Mouse (Mus musculus) intestine, embryonic 16.5 days (tissue): ENCODE measurements around the gene 1600014C23Rik. TPM values are rescaled to one million over a fixed set of nuclear protein-coding genes. Genes with fewer than 3 reads are reported as not detected.

ENCODE experiments used
- ATAC-seq: fragments of 200-750 bp; cut with Nextera tagmentation; 2 replicates; pipeline ENCODE4 v1.8.0; 2017; ENCODE audit warnings: moderate TSS enrichment, moderate library complexity
- H3K27ac ChIP-seq: fragments of 300-500 bp; sonication (generic); 2 replicates; pipeline ENCODE4 v1.5.1; 2014; ENCODE audit warnings: mild to moderate bottlenecking, low read length
- H3K27me3 ChIP-seq: fragments of 300-500 bp; sonication (generic); replicated peaks from 2 replicates; pipeline ENCODE4 v1.6.1; 2014; ENCODE audit warnings: low read length, control low read depth, mixed read lengths; ENCODE audit not compliant: control insufficient read depth, insufficient read depth
- H3K36me3 ChIP-seq: fragments of 300-500 bp; sonication (generic); 2 replicates; pipeline ENCODE4 v1.6.1; 2014; ENCODE audit warnings: low read length, control low read depth; ENCODE audit not compliant: control insufficient read depth, insufficient read depth
- H3K4me1 ChIP-seq: fragments of 300-500 bp; sonication (generic); 2 replicates; pipeline ENCODE4 v1.6.1; 2014; ENCODE audit warnings: low read length, control low read depth, mixed read lengths; ENCODE audit not compliant: control insufficient read depth, insufficient read depth
- H3K4me2 ChIP-seq: fragments of 300-500 bp; sonication (generic); 2 replicates; pipeline ENCODE4 v1.6.1; 2014; ENCODE audit warnings: low read depth, low read length, control low read depth
- H3K4me3 ChIP-seq: fragments of 300-500 bp; sonication (generic); 2 replicates; pipeline ENCODE4 v1.5.1; 2014; ENCODE audit warnings: mild to moderate bottlenecking, low read length
- H3K9ac ChIP-seq: fragments of 300-500 bp; sonication (generic); 2 replicates; pipeline ENCODE4 v1.6.1; 2014; ENCODE audit warnings: low read depth, low read length
- H3K9me3 ChIP-seq: fragments of 300-500 bp; sonication (generic); 2 replicates; pipeline ENCODE4 v1.6.1; 2016; ENCODE audit warnings: low read length, control low read depth; ENCODE audit not compliant: control insufficient read depth
- WGBS: fragments of 180-500 bp; shearing (Covaris S2); extraction: QIAGEN DNeasy Blood & Tissue Kit; methylation state at CpG from one replicate; pipeline ENCODE4 v1.1.7; 2014; 5-methylcytosine and 5-hydroxymethylcytosine counted together
- polyA plus RNA-seq: library from polyadenylated mRNA; unstranded; fragments of >200 nt; fragmentation: Nextera tagmentation; extraction: Ambion mirVana; gene quantifications from 2 replicates; pipeline ENCODE4 v1.2.1, GENCODE M21; 2015

1600014C23Rik gene
- 0.76 TPM in 1 of 2 replicates, not detected in the other for polyA plus RNA-seq

DNA sequence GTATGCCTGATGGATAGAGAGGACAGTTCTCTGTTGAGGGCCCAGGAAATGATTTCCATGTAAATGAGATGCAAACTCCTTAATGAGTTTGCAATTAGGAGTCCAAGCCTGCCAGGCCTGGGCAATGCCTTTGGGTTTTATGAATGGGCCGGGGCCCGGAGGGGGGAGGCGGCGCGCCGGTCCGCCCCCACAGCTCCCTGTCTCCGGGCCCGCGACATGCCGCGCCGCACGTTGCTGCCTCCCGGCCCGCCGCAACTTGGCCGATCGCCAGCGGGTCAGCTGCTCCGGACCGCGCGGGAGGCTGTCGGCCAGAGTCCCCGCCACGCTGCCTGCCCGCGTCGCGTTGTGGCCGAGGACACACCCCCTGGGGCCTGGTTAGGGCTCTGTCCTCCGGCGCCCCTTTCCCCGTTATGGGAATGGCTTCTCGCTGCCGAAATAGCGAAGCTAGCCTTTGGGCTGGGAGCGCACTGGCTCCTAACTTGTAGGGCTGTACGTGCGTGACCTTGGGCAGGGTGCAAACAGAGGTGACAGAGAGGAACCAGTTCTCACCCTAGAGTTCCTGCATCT, at the start of gene 1600014C23Rik:
Gene 1600014C23Rik (minus strand): TSS at position 110 of the 567 bp plus-strand sequence.
- Histone ChIP-seq H3K9ac (peak within 1 kb of the TSS; percentile 71), H3K4me3 (peak within 1 kb of the TSS; percentile 44), H3K27me3 (peaks cover 5% of the 10 kb centered on the region; the same call in 1 of the 2 replicates), H3K36me3 (no peaks in the 10 kb centered on the region), H3K4me2 (peak within 1 kb of the TSS; percentile 92), H3K27ac (peak within 1 kb of the TSS; percentile 71), H3K4me1 (peaks cover 36% of the 10 kb centered on the region), H3K9me3 (no peaks in the 10 kb centered on the region)
- ATAC-seq: 0 out of 2 replicates have a peak, but pooled peaks have one; percentile 7
- 1% methylated on average over 40 of the region's 41 CpGs for WGBS

GRCm38 (mm10) chr17:45778446-45778845, 44.8 kb upstream of the 1600014C23Rik start:
- Histone ChIP-seq H3K27me3 (no peaks in the 10 kb centered on the region), H3K9me3 (no peaks in the 10 kb centered on the region), H3K36me3 (no peaks in the 10 kb centered on the region), H3K4me1 (no peaks in the 10 kb centered on the region), H3K4me3 (no peak overlapping the region), H3K9ac (no peak overlapping the region), H3K27ac (no peak overlapping the region), H3K4me2 (no peak overlapping the region)
- no peak for ATAC-seq
- 80% methylated on average over 4 of the region's 4 CpGs for WGBS

DNA sequence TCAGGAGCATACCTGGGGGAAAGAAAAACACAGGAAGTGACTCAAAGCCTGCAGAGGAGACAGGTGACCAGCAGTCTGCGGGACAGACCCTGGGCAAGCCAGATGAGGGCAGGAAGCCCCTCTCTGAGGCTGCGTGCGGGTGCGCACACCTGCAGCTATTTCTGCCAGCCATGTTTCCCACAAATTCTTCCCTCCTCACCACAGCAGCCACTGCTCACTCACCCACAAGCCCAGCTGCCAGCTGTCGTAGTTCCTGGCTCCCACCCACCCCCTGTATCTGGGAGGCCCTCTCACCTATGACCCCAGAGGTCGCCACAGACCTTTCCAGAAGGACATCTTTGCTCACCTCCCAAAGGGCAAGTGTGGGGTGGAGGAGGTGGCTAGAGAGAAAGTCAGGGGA, 43.8 kb upstream of the 1600014C23Rik start:
- ATAC-seq: no peak
- Histone ChIP-seq H3K4me1 (no peaks in the 10 kb centered on the region), H3K4me2 (no peak overlapping the region), H3K9me3 (no peaks in the 10 kb centered on the region), H3K36me3 (no peaks in the 10 kb centered on the region), H3K27ac (no peak overlapping the region), H3K9ac (no peak overlapping the region), H3K27me3 (no peaks in the 10 kb centered on the region), H3K4me3 (no peak overlapping the region)
- 72% methylated on average over 6 of the region's 6 CpGs for WGBS

GRCm38 (mm10) chr17:45776185-45776584, 42.5 kb upstream of the 1600014C23Rik start:
- Histone ChIP-seq H3K27ac (no peak overlapping the region), H3K36me3 (no peaks in the 10 kb centered on the region), H3K4me3 (no peak overlapping the region), H3K4me1 (no peaks in the 10 kb centered on the region), H3K9ac (no peak overlapping the region), H3K4me2 (no peak overlapping the region), H3K9me3 (no peaks in the 10 kb centered on the region), H3K27me3 (no peaks in the 10 kb centered on the region)
- ATAC-seq: peak; percentile 59; the same call in 1 of the 2 replicates
- 75% methylated on average over 8 of the region's 8 CpGs for WGBS

GRCm38 (mm10) chr17:45775468-45775867, 41.8 kb upstream of the 1600014C23Rik start:
- no peaks in the 10 kb centered on the region for H3K27me3 ChIP-seq
- 87% methylated on average over 9 of the region's 9 CpGs for WGBS
- no peak for ATAC-seq
- no peak overlapping the region for H3K4me3 ChIP-seq
- no peak overlapping the region for H3K4me2 ChIP-seq
- no peaks in the 10 kb centered on the region for H3K9me3 ChIP-seq
- H3K36me3 ChIP-seq: no peaks in the 10 kb centered on the region
- H3K9ac ChIP-seq: no peak overlapping the region
- H3K4me1 ChIP-seq: no peaks in the 10 kb centered on the region
- H3K27ac ChIP-seq: no peak overlapping the region

DNA sequence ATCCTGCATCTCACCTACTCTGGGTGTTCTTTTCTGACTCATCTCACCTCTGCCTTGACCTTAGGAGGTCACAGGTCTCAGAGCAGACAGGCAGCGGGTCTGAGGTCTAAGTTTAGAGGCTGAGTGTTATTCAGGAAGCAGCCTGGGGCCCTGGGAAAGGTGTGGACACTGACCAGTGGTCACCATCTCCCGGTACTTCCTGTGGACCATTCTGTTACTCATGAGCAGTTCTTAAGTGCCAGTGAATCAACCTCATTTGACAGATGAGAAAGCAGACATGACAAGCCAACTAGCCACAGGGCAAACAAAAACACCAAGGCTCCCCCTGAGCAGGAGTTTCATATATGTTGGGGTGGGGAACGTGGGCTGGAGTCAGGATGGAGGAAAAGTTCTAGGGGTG, 38.9 kb upstream of the 1600014C23Rik start:
- Histone ChIP-seq H3K4me1 (peaks cover 5% of the 10 kb centered on the region; the same call in 1 of the 2 replicates), H3K4me2 (no peak overlapping the region), H3K27me3 (no peaks in the 10 kb centered on the region), H3K9ac (no peak overlapping the region), H3K9me3 (no peaks in the 10 kb centered on the region), H3K36me3 (no peaks in the 10 kb centered on the region), H3K27ac (no peak overlapping the region), H3K4me3 (no peak overlapping the region)
- 61% methylated on average over 3 of the region's 3 CpGs for WGBS
- ATAC-seq: no peak

GRCm38 (mm10) chr17:45772096-45772495, 38.5 kb upstream of the 1600014C23Rik start:
- Histone ChIP-seq H3K4me1 (peaks cover 10% of the 10 kb centered on the region), H3K9ac (no peak overlapping the region), H3K9me3 (no peaks in the 10 kb centered on the region), H3K36me3 (no peaks in the 10 kb centered on the region), H3K4me2 (no peak overlapping the region), H3K27me3 (no peaks in the 10 kb centered on the region), H3K27ac (no peak overlapping the region), H3K4me3 (no peak overlapping the region)
- WGBS: 89% methylated on average over 8 of the region's 8 CpGs
- ATAC-seq: no peak

DNA sequence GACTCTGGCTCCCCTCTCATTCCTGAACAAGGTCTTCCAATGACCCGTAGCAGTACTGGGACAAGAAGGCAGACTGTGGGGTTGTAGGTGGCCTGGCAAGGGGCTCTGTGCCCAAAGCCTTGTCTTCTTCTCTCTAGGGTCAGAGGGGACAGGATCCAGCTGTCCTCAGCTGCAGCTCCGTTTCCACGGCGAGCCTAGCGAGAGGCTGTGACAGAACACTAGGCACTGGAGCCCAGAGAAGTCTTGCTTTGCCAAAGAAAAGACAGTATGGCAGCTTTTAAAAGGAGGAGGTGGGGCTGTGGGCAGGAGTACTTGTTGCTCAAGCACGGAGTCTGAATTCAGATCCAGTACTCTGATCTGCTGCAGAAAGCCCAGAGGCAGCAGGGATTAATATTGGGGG, 36.8 kb upstream of the 1600014C23Rik start:
- Histone ChIP-seq H3K9me3 (no peaks in the 10 kb centered on the region), H3K27me3 (no peaks in the 10 kb centered on the region), H3K4me3 (no peak overlapping the region), H3K27ac (0 out of 2 replicates have a peak overlapping the region, but pooled peaks have one; percentile 23), H3K9ac (no peak overlapping the region), H3K4me2 (no peak overlapping the region), H3K36me3 (no peaks in the 10 kb centered on the region), H3K4me1 (peaks cover 22% of the 10 kb centered on the region)
- WGBS: 55% methylated on average over 6 of the region's 6 CpGs
- no peak for ATAC-seq

DNA sequence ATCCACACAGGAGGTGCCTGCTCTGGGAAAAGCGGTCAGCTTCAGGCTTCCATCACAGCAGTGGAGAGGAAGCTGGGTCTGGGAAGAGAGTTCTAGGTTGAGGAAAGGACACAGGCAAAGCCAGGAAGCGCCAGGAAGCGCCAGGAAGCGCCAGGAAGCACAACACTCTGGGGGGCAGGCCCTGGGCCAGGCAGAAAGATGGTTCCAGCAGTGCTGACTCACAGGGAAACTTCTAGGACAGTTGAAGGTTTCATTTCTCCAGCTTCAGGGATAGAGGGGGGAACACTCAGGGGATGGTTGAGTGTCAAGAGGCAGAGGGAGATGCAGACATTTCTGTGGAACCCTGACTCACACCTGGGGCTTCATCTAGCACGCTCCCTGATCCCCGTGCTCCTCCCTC, 36.2 kb upstream of the 1600014C23Rik start:
- H3K27me3 ChIP-seq: no peaks in the 10 kb centered on the region
- WGBS: 80% methylated on average over 6 of the region's 6 CpGs
- H3K27ac ChIP-seq: no peak overlapping the region
- no peaks in the 10 kb centered on the region for H3K36me3 ChIP-seq
- H3K9ac ChIP-seq: no peak overlapping the region
- ATAC-seq: no peak
- no peak overlapping the region for H3K4me2 ChIP-seq
- peaks cover 22% of the 10 kb centered on the region for H3K4me1 ChIP-seq
- no peaks in the 10 kb centered on the region for H3K9me3 ChIP-seq
- no peak overlapping the region for H3K4me3 ChIP-seq
